ENCODE assay signal across 7 mouse cellular contexts in the genomic region with DNA sequence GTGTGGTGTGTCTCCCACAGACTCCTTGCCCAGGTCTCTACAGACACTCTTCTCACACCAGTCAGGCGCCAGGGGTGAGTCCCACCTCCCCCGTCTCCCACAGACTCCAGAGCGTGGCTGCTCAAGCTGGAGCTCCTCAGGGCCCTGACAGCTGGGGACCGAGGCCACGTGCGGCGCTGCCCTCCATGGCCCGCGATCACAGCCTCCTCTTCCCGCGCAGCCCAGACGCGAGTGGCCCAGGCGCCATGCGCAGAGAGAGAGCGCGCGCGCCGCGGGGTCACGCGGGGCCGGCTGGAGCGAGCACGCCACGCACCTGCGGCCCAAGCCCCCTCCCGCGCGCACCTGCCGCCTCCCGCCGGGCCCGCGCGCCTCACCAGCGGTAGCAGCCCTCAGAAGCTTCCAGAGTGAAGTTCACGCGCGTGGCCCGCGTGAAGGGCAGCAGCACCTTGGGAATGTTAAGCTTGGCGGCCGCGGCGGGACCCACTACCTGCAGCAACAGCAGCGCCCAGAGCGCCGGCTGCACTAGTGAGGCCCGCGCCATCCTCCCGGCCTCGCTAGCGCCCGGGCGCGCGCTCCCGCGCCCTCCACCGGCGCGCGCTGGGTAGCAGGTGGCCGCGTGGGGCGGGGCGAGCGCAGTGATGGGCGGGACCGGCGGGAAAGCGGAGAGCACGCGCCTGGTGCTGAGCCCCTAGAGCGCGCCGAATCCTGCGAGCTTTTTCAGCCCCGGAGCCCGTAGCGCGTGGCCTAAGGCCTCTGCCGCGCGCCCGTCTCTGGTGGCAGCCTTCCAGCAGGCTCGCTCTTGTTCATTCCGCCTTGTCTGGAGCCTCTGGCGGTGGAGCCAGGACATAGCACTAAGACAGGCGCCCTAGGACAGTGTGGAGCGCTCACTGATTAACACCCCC. TPM values are rescaled to one million over a fixed set of nuclear protein-coding genes. Genes with fewer than 3 reads are reported as not detected.
DNase-seq lines count a peak whose midpoint lies in the region; ATAC-seq lines count a peak whose summit lies in the region.

A gene (minus strand): TSS at position 586 of the 902 bp plus-strand sequence.

- peak within 1 kb of the TSS; percentile 43 for H3K27ac ChIP-seq in intestine, embryonic 16.5 days (ENCODE audit: low read length)
- peak within 1 kb of the TSS; percentile 20 for H3K27ac ChIP-seq in midbrain, embryonic 11.5 days (ENCODE audit: low read depth, low read length)

- DNase-seq in adrenal gland, adult 2 months, result peak; percentile 96
- DNase-seq in embryo, embryonic 11.5 days (ENCODE audit: low read depth, low spot score), result peak; percentile 82
- peak; percentile 92 to 97 for DNase-seq in gastrocnemius, postnatal 4 days (ENCODE audit: low spot score in 2 of 2)
- DNase-seq in left cerebral cortex, postnatal 36 days (ENCODE audit: low spot score in 2 of 2), result peak; percentile 95
- peak; percentile 99 for DNase-seq in midbrain, embryonic 11.5 days (ENCODE audit: low spot score, missing footprints)
- peak; percentile 92 for DNase-seq in skeletal muscle tissue, adult 2 months (ENCODE audit: low read depth, low spot score)

- ATAC-seq in intestine, embryonic 16.5 days, result peak; percentile 97
- peak; percentile 93 for ATAC-seq in midbrain, embryonic 11.5 days (ENCODE audit: low FRiP score)

- peak within 1 kb of the TSS; percentile 75 for H3K9ac ChIP-seq in intestine, embryonic 16.5 days (ENCODE audit: low read depth, low read length)
- peak within 1 kb of the TSS; percentile 84 for H3K9ac ChIP-seq in midbrain, embryonic 11.5 days (ENCODE audit: low read length)

- H3K36me3 ChIP-seq in intestine, embryonic 16.5 days (ENCODE audit: control insufficient read depth, insufficient read depth, low read length), result no peaks in the 10 kb centered on the region
- no peaks in the 10 kb centered on the region for H3K36me3 ChIP-seq in midbrain, embryonic 11.5 days (ENCODE audit: control insufficient read depth, insufficient read depth, low read length)

- under 1% methylated on average over 83 of the region's 93 CpGs for whole genome bisulfite sequencing in intestine, embryonic 16.5 days
- under 1% methylated on average over 85 of the region's 93 CpGs for WGBS in midbrain, embryonic 11.5 days

- H3K9me3 ChIP-seq in intestine, embryonic 16.5 days (ENCODE audit: control insufficient read depth, low read length), result no peaks in the 10 kb centered on the region
- no peaks in the 10 kb centered on the region for H3K9me3 ChIP-seq in midbrain, embryonic 11.5 days (ENCODE audit: control insufficient read depth, low read length)

- peaks cover 6% of the 10 kb centered on the region; the same call in 1 of the 2 replicates for H3K4me1 ChIP-seq in intestine, embryonic 16.5 days (ENCODE audit: control insufficient read depth, insufficient read depth, low read length)
- H3K4me1 ChIP-seq in midbrain, embryonic 11.5 days (ENCODE audit: control insufficient read depth, insufficient read depth, low read length), result peaks cover 18% of the 10 kb centered on the region

- no peaks in the 10 kb centered on the region for H3K27me3 ChIP-seq in intestine, embryonic 16.5 days (replicated peaks; ENCODE audit: control insufficient read depth, insufficient read depth, low read length)
- no peaks in the 10 kb centered on the region for H3K27me3 ChIP-seq in midbrain, embryonic 11.5 days (ENCODE audit: control insufficient read depth, insufficient read depth, low read length)

- peak within 1 kb of the TSS; percentile 98 for H3K4me2 ChIP-seq in intestine, embryonic 16.5 days (ENCODE audit: low read depth, low read length)
- peak within 1 kb of the TSS; percentile 98 for H3K4me2 ChIP-seq in midbrain, embryonic 11.5 days

- H3K4me3 ChIP-seq in intestine, embryonic 16.5 days (ENCODE audit: low read length), result peak within 1 kb of the TSS; percentile 73
- H3K4me3 ChIP-seq in midbrain, embryonic 11.5 days (ENCODE audit: low read depth, low read length), result peak within 1 kb of the TSS; percentile 71

- intact Hi-C loops in left cerebral cortex, postnatal 36 days (cut with DNase I), result no loop called here

RNA-seq across cellular contexts. Expression of the gene that starts here (rescaled TPM):
- 1 to 10 TPM; 4.1 to 4.5 TPM for total RNA-seq in adrenal gland, adult 2 months (2021)
- 6.3 and 6.7 TPM in 2 replicates for polyA plus RNA-seq in adrenal gland, adult 2 months (2012; rRNA removed)
- total RNA-seq in gastrocnemius, postnatal 4 days (2021), result 10 to 100 TPM; 29.9 to 34.0 TPM
- polyA plus RNA-seq in intestine, embryonic 16.5 days (2015; fragmentation: Nextera tagmentation; extraction: Ambion mirVana), result 13.7 TPM in 2 replicates
- 10 to 100 TPM; 24.8 to 27.7 TPM for total RNA-seq in left cerebral cortex, postnatal 36 days (2021)
- polyA plus RNA-seq in midbrain, embryonic 11.5 days (2014; fragmentation: Nextera tagmentation; extraction: Ambion mirVana), result 13.9 and 15.8 TPM in 2 replicates

Comparison
In these comparisons a context has a peak if more than half of its experiments do, and no peak if none do; other contexts are left out.
1. Peak in every context shown above with its lines: DNase-seq, ATAC-seq, H3K4me3 ChIP-seq and H3K27ac ChIP-seq.
2. RNA of the gene that starts here (total RNA-seq): 29.9 to 34.0 TPM in gastrocnemius, postnatal 4 days and 24.8 to 27.7 TPM in left cerebral cortex, postnatal 36 days; 4.1 to 4.5 TPM in adrenal gland, adult 2 months; every median in the first group is over 4 times any median in the second.